Mouse (Mus musculus) kidney, adult 9 months (tissue): ENCODE data around the gene Camk1.
"Not testable (repeated sequence)": the region's sequence is repeated elsewhere in the genome, so short reads cannot be mapped to it uniquely, and the experiment has no call there.

Source experiments
- DNase-seq: peaks from one replicate; pipeline ENCODE4 v3.0.0; 2022

The Camk1 gene

DNA sequence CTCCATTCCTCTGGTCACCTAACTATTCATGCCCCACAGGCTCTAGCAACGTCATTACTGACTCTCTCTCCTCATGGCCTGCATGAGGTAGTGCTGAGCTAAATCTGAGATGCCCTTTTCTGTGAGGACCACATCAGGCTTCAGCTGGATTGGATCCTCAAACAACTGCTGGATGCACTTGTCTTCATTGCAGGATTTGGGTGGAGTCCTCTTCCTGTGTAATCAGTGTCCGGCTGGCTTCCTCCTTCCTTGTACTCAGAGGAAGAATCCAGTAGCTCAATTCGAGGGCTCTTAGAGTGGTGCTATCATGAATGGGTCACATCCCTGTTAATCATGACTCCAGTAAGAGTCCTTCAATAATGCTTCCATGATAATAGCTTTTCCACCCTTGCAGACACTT, 9.9 kb upstream of the Camk1 start:
- DNase-seq, result no peak

DNA sequence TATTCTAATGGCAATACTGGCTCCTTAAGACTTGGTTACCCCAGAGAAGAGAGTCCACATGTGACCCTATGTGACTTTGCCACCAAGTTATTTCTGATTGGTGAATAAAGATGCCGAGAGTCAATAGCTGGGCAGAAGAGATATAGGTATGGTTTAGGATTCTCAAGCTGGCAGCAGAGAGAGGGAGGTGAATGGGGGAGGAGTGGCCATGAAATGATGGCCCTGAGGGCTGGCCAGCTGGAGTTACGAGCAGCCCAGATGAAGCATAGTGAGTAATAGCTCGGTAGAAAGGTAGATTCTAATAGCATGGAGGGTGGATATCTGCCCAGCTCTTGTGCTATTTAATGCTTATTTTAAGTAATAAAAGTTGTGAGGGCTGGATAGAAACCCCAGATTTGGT, 9.0 kb upstream of the Camk1 start:
- no peak for DNase-seq

DNA sequence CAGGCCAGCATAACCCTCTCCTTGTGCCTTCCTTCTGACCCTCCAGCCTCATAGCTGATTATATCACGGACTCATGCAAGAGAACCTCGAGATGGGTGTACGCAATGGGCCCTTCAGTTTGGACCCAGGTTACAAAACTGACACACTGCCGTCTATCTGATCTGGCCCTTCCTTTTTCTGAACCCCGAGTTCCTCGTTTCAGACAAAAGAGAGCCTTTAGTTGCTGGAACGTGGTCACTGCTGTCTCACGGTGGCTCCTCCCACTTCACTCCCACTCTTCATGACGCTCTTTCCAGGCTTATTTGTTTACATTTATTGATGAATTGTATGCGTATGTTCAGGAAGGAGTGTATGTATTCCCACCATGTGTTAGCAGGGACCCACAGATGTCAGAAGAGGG, 7.9 kb upstream of the Camk1 start:
- no peak for DNase-seq

DNA sequence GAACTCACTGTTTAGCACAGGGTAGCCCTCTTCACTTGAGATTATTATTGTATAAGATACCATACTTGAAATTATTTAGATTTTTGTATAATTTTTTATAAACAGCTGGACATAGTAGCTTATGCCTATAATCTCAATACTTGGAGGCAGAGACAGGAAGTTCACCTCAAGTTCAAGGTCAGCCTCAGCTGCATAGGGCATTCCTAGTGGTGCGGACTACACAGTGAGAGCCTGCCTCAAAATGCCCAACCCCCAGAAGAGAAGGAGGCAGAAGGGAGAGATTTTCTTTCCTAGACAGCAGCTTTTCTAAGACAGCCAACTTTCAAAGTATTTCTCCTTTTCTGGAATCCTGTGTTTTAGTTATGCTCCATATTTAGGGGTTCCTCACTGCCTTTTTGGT, 7.4 kb upstream of the Camk1 start:
- no peak for DNase-seq

DNA sequence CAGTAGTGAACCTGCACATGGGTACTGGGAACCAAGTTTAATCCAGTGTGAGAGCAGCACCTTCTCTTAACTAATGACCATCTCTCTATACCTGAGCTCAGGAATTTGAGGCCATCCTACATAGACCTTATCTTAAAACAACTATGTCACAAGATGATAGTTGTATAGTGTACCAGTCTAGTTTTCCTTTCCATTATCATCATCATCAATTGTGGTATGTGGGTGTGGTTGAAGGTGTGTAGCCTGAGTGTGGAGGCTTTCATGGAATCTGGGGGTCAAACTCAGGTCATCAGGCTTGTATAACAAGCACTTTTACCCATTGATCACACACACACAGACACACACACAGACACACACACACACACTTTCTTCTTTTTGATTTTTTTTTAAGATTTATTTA, 6.8 kb upstream of the Camk1 start:
- no peak for DNase-seq

DNA sequence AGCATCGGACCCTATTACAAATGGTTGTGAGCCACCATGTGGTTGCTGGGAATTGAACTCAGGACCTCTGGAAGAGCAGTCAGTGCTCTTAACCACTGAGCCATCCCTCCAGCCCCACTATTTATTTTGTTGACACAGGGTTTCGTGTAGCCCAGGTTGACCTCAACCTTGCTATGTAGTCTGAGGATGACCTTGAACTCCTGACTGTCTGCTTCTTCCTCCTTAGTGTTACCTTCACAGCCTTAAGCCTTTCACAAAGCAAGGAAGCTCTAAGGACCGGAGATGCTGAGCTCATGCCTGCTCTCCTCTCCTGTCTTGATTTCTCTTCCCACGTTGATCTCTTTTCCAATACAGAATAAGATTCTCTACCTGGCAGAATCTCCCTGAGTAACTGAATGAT, 3.1 kb upstream of the Camk1 start:
- DNase-seq, result no peak

DNA sequence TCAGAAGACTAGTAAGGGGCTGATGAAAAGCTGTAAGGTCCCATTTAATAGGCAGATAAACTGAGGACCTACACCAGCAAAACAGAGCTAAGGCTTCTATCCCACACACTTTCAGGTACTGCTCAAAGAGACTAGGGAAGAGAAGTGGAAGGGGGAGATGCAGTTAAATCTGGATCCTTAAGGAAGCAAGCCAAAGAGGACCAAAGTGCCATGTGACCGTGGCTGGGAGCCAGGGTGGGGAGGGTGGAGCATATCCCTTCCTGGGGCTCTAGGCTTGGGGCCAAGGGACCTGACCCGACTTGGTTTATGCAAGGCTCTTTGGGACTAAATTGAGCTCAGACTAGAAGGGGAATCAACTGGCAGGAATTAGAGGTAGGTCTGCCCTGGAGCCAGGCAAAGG, 537 bp upstream of the Camk1 start:
- DNase-seq, result peak; percentile 96

DNA sequence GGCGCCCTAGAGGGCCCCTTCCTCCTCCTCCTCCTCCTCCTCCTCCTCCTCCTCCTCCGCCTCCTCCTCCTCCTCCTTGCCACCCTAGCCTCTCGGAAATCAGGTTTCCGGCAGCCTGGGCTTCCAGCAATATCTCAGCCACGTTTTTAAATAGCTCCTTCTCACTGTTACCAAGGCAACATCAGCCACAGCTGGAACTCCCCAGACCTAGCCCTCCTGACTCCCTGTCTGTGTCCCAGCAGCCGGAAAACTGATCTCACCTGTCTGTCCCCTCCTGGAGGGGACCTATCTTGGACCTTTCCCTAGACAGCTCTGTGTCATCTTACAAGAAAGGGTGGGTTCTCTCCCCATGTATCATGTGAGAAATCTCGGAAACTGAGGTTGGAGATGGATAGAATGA, 1.5 kb downstream of the Camk1 start:
- no peak for DNase-seq

DNA sequence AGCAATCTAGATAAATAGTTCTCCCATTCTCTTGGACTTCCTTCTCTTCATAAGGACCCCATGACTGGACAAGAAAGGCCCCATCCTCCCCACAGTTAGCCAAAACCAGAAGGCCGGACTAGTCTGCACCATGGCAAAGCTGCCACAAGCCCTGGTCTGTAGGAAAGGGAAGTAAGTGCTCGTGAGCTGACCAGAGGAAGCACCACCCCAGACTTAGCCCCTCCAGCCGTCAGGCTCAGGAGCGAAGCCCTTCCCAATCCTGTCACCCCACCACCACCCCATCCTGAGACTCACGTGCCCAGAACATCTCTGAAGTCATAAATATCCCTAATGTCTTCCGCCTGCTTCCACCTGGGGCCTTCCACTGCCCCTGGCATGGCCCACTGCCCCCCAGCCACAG, 2.2 kb downstream of the Camk1 start:
- DNase-seq, result no peak

DNA sequence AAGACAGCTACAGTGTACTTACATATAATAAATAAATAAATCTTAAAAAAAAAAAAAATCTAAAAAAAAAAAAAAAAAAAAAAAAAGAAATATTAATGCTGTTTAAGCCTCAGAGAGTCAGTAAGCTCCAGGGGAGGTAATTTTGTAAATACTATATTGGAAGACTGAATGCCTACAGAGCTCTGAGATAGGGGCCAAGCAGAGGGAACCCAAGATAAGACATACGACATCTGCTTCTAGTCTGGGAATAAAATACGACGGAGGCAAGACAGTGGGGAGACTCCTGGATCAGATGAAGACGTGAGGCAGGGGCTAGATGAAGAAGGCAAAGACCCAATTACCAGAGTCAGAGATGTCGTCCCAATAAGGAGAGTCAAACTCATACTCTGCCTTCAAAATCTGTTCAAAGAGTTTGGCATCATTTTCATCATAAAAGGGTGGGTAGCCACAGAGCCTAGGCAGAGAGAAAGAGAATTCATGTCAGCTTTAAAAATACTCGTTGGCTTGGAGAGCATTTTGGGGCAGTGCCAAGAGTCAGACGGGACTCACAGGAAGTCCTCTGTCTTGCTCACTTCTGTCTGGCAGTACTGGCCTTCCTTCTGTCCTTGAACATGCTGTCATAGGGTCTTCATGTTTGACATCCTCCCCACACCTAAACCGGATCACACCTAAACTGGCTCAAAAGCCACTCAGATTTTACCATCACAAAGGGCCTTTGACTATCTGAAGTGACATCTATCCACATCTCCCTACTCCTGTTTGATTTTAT, 6.7 kb downstream of the Camk1 start:
- peak; percentile 40 for DNase-seq

DNA sequence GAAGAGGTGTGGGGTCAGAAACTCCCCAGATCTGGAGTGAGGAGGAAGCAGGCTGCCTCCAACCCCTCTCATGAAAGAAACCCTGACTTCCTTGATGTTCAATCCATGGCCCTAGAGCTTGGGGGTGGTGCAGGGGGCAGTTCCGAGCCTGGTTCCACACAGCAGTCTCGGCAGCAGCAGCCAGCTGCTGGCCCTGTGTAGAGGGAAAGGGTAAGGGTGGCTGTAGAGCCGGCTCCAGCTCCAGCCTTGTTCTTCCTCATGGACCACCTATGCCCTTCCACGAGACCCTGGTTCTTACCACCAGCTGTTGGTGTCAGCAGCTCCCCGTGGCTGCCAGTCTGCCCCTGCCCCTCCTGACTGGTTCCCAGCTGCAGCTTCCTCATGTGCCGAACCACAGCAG, 9.6 kb downstream of the Camk1 start:
- DNase-seq, result no peak

DNA sequence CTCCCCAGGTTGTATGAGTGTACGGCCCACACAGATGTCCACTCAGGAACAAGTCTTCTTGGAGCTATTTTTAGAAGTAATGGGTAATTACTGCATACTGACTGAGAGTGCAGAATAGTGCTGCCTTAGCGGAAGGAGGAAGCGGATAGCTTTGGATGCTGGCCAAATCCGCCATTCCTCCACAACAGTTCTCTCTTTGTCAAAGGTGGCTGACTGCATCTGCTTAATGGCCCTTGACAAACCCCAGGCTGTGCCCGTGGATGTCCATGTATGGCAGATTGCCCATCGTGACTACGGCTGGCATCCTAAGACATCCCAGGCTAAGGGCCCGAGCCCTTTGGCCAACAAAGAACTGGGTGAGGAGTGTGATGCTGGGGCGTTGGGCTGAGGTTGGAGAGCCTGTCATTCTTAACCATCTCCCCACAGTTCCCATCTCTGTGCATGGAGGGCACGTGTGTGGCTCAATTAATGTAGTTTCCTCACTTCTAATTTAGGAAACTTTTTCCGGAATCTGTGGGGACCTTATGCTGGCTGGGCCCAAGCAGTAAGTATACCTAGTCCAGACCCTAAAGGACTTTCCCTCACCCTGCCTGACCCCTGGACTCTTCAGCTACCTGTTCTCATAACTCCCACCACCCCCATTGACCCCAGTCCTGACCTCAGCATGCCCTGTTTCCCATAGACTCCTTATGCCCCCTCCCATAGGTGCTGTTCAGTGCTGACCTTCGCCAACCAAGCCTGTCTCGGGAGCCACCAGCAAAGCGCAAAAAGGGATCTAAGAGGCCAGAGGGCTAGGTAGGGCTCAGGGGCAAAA, 10.4 kb downstream of the Camk1 start:
- peak; percentile 86 for DNase-seq

DNA sequence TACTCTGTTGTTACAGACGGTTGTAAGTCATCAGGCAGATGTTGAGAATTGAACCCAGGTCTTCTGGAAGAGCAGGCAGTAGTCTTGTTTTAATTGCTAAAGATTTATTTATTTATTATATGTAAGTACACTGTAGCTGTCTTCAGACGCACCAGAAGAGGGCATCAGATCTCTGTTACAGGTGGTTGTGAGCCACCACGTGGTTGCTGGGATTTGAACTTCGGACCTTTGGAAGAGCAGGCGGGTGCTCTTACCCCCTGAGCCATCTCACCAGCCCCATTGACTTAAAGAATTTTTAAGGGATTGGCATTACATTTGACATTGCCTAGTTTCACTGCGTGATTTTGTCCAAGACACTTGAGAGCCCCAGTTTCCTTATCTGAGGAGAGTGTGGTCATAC, 11.1 kb downstream of the Camk1 start:
- DNase-seq, result not testable (repeated sequence)

DNA sequence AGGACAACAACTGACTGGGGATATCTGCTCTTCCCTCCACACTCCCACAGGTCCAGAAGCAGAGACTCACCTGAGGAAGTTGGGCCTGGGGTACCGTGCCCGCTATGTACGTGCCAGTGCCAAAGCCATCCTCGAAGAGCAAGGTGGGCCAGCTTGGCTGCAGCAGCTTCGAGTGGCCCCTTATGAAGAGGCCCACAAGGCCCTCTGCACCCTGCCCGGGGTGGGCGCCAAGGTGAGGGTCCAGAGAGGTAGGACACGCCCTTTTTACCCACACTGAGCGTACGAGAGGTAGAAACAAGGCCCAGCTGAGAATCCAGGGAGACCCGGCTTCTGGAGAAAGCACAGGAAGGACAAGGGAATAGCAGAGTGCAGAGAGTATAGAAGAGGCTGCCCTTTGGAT, 12.1 kb downstream of the Camk1 start:
- no peak for DNase-seq

DNA sequence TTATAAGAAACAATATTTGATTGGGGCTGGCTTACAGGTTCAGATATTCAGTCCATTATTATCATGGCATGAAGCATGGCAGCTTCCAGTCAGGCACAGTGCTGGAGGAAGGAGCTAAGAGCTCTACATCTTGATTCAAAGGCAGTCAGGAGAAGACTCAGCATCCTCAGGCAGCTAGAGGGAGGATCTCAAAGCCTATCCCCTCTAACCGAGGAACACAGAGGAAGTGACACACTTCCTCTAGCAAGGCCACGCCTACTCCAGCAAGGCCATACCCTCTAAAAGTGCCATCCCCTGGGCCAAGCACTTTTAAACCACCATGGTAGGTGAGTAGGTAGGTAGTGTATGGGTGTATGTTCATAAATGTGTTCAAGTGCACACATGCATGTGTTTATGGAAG, 13.2 kb downstream of the Camk1 start:
- no peak for DNase-seq

DNA sequence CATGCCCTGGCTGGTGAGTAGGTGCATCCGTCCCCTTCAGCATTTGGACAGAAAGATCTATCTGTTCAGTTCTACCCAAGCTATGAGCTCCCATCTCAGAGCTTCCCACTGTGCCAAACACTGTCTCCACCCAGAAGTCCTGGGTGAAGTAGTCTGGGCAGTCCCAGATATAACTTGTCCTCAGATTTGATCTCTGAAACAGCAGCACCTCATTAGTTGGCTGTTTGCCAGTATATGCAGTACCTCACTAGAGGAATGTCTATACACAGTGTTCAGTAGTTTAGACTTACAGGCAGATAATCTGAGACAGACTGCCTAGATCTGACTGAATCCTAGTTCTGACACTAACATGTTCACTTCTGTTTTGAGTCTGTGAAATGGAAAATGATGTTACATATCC, 14.4 kb downstream of the Camk1 start:
- no peak for DNase-seq

DNA sequence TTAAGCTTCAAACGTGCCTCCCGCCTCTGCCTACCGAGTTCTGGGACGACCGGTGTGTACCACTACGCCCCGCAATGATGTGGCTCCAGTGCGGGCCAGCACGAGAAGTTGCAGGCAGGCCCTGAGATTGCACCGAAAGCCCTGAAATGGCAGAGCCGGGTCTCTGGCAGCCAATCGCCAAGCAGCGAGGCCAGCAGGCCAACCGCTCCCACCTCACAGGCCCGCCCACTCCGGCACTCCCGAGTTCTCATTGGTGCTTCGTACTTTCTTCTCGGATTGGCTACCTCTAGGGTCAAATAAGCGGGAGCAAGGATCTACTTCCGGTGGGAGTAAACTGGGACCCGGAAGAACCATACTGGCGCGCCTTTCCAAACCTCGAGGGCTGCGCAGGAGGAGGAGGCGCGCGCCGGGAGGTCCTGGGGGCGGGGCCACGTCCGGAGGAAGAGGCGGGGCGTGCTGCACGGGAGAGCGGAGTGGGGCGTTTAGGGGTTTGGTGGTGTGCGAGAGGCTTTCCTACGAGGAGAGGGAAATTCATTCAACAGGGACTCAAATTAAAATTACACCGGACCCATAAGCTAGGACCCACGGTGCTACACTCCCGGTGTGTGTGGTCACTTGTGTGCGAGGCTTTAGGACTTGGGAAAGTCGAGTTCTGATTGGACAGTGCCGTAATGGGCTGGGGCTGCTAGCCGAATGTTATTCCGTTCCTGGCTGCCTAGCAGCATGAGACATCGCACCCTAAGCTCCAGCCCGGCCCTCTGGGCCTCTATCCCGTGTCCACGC, 17.1 kb downstream of the Camk1 start, which contains the start of gene Ogg1:
Ogg1 (plus strand) TSS at position 440 of the 783 bp plus-strand sequence.
- peak; percentile 100 for DNase-seq

DNA sequence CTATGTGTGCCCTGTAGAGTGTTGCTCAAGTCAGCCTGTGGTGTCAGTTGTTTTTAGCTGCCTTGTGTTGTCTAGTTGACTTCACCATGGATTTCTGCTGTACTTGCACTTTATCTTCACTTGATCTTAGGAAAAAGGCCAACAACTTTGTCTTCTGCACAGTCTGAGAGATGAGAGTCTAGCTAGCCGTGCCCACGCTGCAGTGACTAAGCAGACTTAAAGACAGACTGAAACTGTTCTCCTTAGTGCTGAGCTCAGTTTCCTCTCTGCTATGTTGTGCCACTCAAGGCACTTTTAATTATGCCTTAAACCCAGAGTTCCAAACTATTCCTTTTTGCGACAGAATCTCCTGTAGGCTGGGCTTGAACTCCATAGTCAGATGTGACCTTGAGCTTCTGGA, 27.8 kb downstream of the Camk1 start:
- DNase-seq, result no peak

DNA sequence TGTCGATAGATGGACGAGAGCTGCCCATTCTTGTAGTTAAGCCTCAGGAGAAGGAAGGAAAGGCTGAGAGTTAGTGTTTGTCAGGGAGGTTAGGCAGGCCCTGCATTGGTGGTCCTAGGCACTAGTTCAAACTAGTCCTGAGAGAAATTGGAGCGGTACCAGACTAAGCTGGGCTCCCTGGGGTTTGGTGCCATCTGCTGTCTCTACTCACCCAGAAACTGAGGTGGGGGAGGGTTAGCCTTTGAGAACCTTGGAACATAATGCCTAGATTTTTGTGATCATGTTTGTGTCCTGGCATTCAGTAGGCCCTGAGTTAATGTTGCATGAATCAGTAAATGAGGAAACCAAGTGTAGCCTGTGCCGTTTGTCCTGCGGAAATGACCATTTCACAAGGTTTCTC, 35.6 kb downstream of the Camk1 start:
- peak; percentile 72 for DNase-seq

DNA sequence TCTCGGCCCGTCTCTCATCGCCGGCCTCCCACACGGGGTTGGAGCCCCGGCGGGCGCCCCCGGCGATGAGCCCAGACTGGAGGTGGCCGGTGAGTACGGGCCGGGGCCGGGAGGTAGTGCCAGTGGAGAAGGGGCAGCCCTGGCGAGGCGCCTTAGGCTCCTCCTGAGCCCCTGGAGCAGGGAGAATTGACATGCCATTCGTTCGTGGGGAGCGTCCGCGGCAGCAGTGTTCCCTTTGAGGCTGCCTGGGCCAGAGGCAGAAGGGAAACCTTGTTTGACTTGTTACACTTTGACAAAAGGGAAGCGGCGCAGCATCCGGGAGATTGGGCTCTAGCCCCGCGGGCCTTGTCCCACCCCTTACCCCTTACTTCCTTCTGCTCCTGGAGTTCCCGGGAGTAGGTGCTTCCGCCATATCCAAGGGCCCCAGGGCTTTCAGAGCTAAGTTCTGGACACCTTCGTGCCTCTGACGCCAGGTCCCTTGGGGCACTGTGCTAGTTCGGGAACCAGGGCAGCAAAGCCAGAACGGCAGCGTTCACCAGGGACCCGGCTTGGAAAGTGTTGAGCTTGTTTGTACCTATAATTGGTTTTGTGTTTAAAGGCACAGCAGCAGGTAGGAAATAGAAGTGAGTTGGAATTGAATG, 36.2 kb downstream of the Camk1 start:
- peak; percentile 62 for DNase-seq

DNA sequence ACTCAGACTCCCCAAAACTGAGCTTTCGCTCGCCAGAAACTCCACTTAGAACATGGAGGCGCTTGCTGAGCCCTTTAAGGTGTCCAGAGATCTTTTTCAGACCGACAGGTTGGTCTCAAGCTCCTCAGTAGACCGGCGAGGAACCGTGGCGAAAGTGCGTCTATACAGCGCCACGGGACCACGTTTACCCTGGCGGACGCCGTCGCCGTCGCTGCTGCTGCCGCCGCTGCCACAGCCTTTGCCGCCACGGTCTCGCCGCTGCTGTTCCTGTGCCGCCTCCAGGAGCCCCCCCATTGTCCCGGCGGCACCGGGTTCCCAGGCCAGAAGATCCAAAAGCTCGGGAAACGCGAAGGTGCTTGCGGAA, 36.8 kb downstream of the Camk1 start, which contains the start of gene Brpf1:
Brpf1 (plus strand) TSS at position 152 of the 364 bp plus-strand sequence.
- no peak for DNase-seq

DNA sequence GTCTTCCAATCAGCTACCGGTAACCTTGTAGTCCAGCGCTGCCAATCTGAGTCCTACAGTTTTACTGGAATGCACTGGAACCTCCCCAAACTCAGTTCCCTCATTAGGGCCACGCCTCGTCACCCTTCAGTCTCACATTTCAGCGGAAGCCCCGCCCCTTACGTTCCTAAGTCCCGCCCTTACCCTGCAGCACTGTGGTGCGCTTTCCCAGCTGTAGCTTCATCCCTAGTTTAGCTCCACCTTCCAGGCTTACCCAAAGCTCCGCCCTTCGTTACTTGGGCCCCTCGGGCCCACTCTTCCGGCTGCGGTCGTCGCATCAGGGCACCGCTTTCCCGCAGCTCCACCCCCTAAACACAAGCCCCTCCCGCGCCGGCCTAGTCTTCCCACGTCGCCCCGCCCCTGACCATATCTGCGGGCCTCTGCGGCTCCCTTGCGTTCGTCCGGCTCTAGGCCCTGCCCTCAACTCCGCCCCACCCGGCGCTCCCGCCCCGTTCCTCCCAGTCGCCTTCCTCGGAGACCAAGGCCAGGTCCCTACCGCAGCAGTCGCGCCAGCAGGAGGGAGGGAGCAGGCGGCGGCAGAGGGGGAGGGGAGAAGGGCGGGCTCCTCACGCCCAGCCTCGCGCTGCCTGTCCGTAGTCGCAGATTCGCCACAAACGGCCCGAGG, 37.3 kb downstream of the Camk1 start:
- peak; percentile 100 for DNase-seq

DNA sequence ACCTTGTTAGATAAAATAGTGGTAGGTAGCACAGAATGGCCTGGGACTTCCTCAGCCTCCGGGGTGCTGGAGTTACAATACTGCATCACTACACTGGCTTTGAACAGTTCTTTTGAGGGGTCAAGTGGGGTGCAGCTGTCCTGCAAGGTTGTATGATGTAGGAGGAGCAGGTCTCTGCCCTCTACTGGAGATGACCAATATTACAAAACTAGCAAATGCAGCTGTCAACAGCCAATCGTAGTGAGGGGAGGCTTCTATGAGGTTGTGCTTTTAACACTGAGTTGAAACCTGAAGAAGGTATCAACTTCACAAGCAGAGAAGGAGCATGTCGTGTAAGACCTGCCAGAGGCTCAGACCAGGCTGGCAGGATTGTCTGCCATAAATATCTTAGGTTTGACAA, 41.5 kb downstream of the Camk1 start:
- peak; percentile 50 for DNase-seq
